10 mouse cellular contexts compared by ENCODE assay signal in genomic region chr11:57185110-57185509, GRCm38 (mm10).
"Had no signal": no experiment of that assay in that cellular context is flagged by ENCODE, and none has a peak within 500 bp of the region (broad histone marks: within the 10 kb centered on the region; RNA-seq: fewer than 3 reads in every experiment).

No protein-coding gene starts in this region.

- DNase-seq: gastrocnemius, postnatal 14 days; gastrocnemius, postnatal 36 days; heart, postnatal 10 days; heart, postnatal 4 days; kidney, adult 18-20 months; kidney, adult 8-10 months; kidney, postnatal 10 days; kidney, postnatal 25 days; kidney, postnatal 4 days; left cerebral cortex, postnatal 4 days had no signal
